Mouse (Mus musculus) G1E (cell line): ENCODE results near the gene Pla2g1b.
"Not testable (repeated sequence)": the region's sequence is repeated elsewhere in the genome, so short reads cannot be mapped to it uniquely, and the experiment has no call there.

Experiments
- CTCF ChIP-seq: IDR thresholded peaks from 2 replicates; pipeline ENCODE4 v1.5.1; 2012; ENCODE audit warnings: low read depth, low read length, inconsistent platforms, mixed read lengths
- GATA1 ChIP-seq: IDR thresholded peaks from 2 replicates; pipeline ENCODE4 v1.6.1; 2012; ENCODE audit warnings: borderline replicate concordance, low read length, inconsistent platforms, mixed read lengths
- POLR2AphosphoS5 ChIP-seq: IDR thresholded peaks from 2 replicates; pipeline ENCODE4 v1.6.1; 2012; ENCODE audit warnings: low read depth, low read length, inconsistent platforms; ENCODE audit not compliant: insufficient replicate concordance

GRCm38 (mm10) chr5:115518214-115518613 lies 52.2 kb downstream of the Pla2g1b start:
- TF ChIP-seq GATA1, CTCF, POLR2AphosphoS5: not testable (repeated sequence)
